Mouse (Mus musculus): ENCODE results near the gene Fcrla.
"Not testable (repeated sequence)": the region's sequence is repeated elsewhere in the genome, so short reads cannot be mapped to it uniquely, and the experiment has no call there.

DNA sequence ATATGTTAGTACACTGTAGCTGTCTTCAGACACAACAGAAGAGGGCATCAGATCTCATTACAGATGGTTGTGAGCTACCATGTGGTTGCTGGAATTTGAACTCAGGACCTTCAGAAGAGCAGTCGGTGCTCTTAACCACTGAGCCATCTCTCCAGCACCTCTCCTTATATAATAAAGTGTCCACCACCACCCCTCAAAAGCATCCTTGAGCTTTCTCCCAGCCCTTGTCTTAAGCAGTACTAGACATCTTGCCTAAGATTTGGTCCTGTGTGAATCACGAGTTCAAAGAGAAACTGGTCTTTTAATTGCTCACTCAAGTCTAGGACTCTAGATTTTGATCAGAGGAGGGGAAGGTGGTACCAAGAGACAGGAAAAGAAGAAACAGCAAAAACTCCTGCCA is 48.0 kb upstream of the Fcrla start:
- TF ChIP-seq CHD2 (IDR thresholded peaks at IDR 0.05; ENCODE audit: low read depth, low read length); MAFK (IDR thresholded peaks at IDR 0.05; ENCODE audit: insufficient read depth, low read depth, low read length); ZNF384 (IDR thresholded peaks at IDR 0.05; ENCODE audit: low read depth, low read length); HCFC1 (IDR thresholded peaks at IDR 0.05; ENCODE audit: borderline replicate concordance, insufficient read depth, low read length): not testable (repeated sequence)

Data from ES-E14 (cell line).